Mouse (Mus musculus): Measurements from ENCODE around the gene Isca2. TPM values are rescaled to one million over a fixed set of nuclear protein-coding genes. Genes with fewer than 3 reads are reported as not detected.

Isca2 gene
- polyA plus RNA-seq, 1 experiment from 2014 or later, result 139 TPM

- DNase-seq (ENCODE audit: low spot score) (no peak), ATAC-seq (replicated peaks; ENCODE audit: low FRiP score) (no peak)
- Histone ChIP-seq H3K27me3 (replicated peaks; ENCODE audit: control insufficient read depth, insufficient read depth, low read length) (0 out of 2 replicates have a peak, but pooled peaks cover 3% of the 10 kb centered on the region), H3K9me3 (ENCODE audit: control insufficient read depth, low read length) (no peaks in the 10 kb centered on the region), H3K4me1 (replicated peaks; ENCODE audit: control insufficient read depth, insufficient read depth, low read length) (no peaks in the 10 kb centered on the region), H3K36me3 (ENCODE audit: control insufficient read depth, insufficient read depth, low read length) (no peaks in the 10 kb centered on the region; the same call in 1 of the 2 replicates), H3K4me2 (no peak overlapping the region), H3K9ac (ENCODE audit: low read depth, low read length) (no peak overlapping the region), H3K27ac (ENCODE audit: low read depth, low read length) (no peak overlapping the region), H3K4me3 (ENCODE audit: low read depth, low read length) (no peak overlapping the region)
- WGBS, result 58% methylated on average over 14 of the region's 14 CpGs
Measured at GRCm38 (mm10) chr12:84750661-84751060, 22.4 kb upstream of the Isca2 start.

- H3K4me2 ChIP-seq, result no peak overlapping the region
- no peaks in the 10 kb centered on the region for H3K27me3 ChIP-seq (replicated peaks; ENCODE audit: control insufficient read depth, insufficient read depth, low read length)
- no peak overlapping the region for H3K4me3 ChIP-seq (ENCODE audit: low read depth, low read length)
- DNase-seq (ENCODE audit: low spot score) (no peak), ATAC-seq (replicated peaks; ENCODE audit: low FRiP score) (no peak)
- H3K9ac ChIP-seq (ENCODE audit: low read depth, low read length), result no peak overlapping the region
- no peaks in the 10 kb centered on the region for H3K9me3 ChIP-seq (ENCODE audit: control insufficient read depth, low read length)
- 48% methylated on average over 14 of the region's 14 CpGs for WGBS
- peaks cover 3% of the 10 kb centered on the region; the same call in 1 of the 2 replicates for H3K36me3 ChIP-seq (ENCODE audit: control insufficient read depth, insufficient read depth, low read length)
- no peak overlapping the region for H3K27ac ChIP-seq (ENCODE audit: low read depth, low read length)
- no peaks in the 10 kb centered on the region for H3K4me1 ChIP-seq (replicated peaks; ENCODE audit: control insufficient read depth, insufficient read depth, low read length)
Measured at GRCm38 (mm10) chr12:84752131-84752977, 20.7 kb upstream of the Isca2 start.

- Histone ChIP-seq H3K4me2 (no peak overlapping the region), H3K36me3 (ENCODE audit: control insufficient read depth, insufficient read depth, low read length) (peaks cover 5% of the 10 kb centered on the region; the same call in 1 of the 2 replicates), H3K4me1 (replicated peaks; ENCODE audit: control insufficient read depth, insufficient read depth, low read length) (no peaks in the 10 kb centered on the region), H3K9ac (ENCODE audit: low read depth, low read length) (no peak overlapping the region), H3K9me3 (ENCODE audit: control insufficient read depth, low read length) (no peaks in the 10 kb centered on the region), H3K27ac (ENCODE audit: low read depth, low read length) (no peak overlapping the region), H3K4me3 (ENCODE audit: low read depth, low read length) (no peak overlapping the region), H3K27me3 (replicated peaks; ENCODE audit: control insufficient read depth, insufficient read depth, low read length) (no peaks in the 10 kb centered on the region)
- peak; percentile 66 for DNase-seq (ENCODE audit: low spot score)
- no peak for ATAC-seq (replicated peaks; ENCODE audit: low FRiP score)
- 66% methylated on average over 16 of the region's 16 CpGs for WGBS
Measured at GRCm38 (mm10) chr12:84755008-84755695, 17.9 kb upstream of the Isca2 start.

- 91% methylated on average over 10 of the region's 10 CpGs for WGBS
- Histone ChIP-seq H3K4me3 (ENCODE audit: low read depth, low read length) (no peak overlapping the region), H3K4me1 (replicated peaks; ENCODE audit: control insufficient read depth, insufficient read depth, low read length) (no peaks in the 10 kb centered on the region), H3K9me3 (ENCODE audit: control insufficient read depth, low read length) (no peaks in the 10 kb centered on the region), H3K27ac (ENCODE audit: low read depth, low read length) (no peak overlapping the region), H3K4me2 (no peak overlapping the region), H3K27me3 (replicated peaks; ENCODE audit: control insufficient read depth, insufficient read depth, low read length) (no peaks in the 10 kb centered on the region), H3K9ac (ENCODE audit: low read depth, low read length) (no peak overlapping the region), H3K36me3 (ENCODE audit: control insufficient read depth, insufficient read depth, low read length) (peaks cover 5% of the 10 kb centered on the region; the same call in 1 of the 2 replicates)
- no peak for DNase-seq (ENCODE audit: low spot score)
- no peak for ATAC-seq (replicated peaks; ENCODE audit: low FRiP score)
Measured at GRCm38 (mm10) chr12:84756016-84756415, 17.0 kb upstream of the Isca2 start.

GRCm38 (mm10) chr12:84759063-84759462 lies 14.0 kb upstream of the Isca2 start:
- no peaks in the 10 kb centered on the region for H3K9me3 ChIP-seq (ENCODE audit: control insufficient read depth, low read length)
- WGBS, result 65% methylated on average over 2 of the region's 2 CpGs
- H3K36me3 ChIP-seq (ENCODE audit: control insufficient read depth, insufficient read depth, low read length), result peaks cover 12% of the 10 kb centered on the region; the same call in 1 of the 2 replicates
- no peak overlapping the region for H3K27ac ChIP-seq (ENCODE audit: low read depth, low read length)
- H3K4me1 ChIP-seq (replicated peaks; ENCODE audit: control insufficient read depth, insufficient read depth, low read length), result 0 out of 2 replicates have a peak, but pooled peaks cover 2% of the 10 kb centered on the region
- no peak overlapping the region for H3K4me3 ChIP-seq (ENCODE audit: low read depth, low read length)
- ATAC-seq (replicated peaks; ENCODE audit: low FRiP score) (no peak), DNase-seq (ENCODE audit: low spot score) (no peak)
- H3K27me3 ChIP-seq (replicated peaks; ENCODE audit: control insufficient read depth, insufficient read depth, low read length), result no peaks in the 10 kb centered on the region
- no peak overlapping the region for H3K9ac ChIP-seq (ENCODE audit: low read depth, low read length)
- no peak overlapping the region for H3K4me2 ChIP-seq

- no peak overlapping the region for H3K9ac ChIP-seq (ENCODE audit: low read depth, low read length)
- H3K4me3 ChIP-seq (ENCODE audit: low read depth, low read length), result no peak overlapping the region
- no peaks in the 10 kb centered on the region for H3K9me3 ChIP-seq (ENCODE audit: control insufficient read depth, low read length)
- ATAC-seq (replicated peaks; ENCODE audit: low FRiP score), result no peak
- peaks cover 6% of the 10 kb centered on the region; the same call in 1 of the 2 replicates for H3K4me1 ChIP-seq (replicated peaks; ENCODE audit: control insufficient read depth, insufficient read depth, low read length)
- no peaks in the 10 kb centered on the region for H3K27me3 ChIP-seq (replicated peaks; ENCODE audit: control insufficient read depth, insufficient read depth, low read length)
- no peak overlapping the region for H3K4me2 ChIP-seq
- no peak for DNase-seq (ENCODE audit: low spot score)
- peaks cover 15% of the 10 kb centered on the region for H3K36me3 ChIP-seq (ENCODE audit: control insufficient read depth, insufficient read depth, low read length)
- WGBS, result 76% methylated on average over 5 of the region's 5 CpGs
- no peak overlapping the region for H3K27ac ChIP-seq (ENCODE audit: low read depth, low read length)
Measured at GRCm38 (mm10) chr12:84762532-84762931, 10.5 kb upstream of the Isca2 start.

- no peak overlapping the region for H3K4me2 ChIP-seq
- H3K9me3 ChIP-seq (ENCODE audit: control insufficient read depth, low read length), result no peaks in the 10 kb centered on the region
- 84% methylated on average over 13 of the region's 13 CpGs for WGBS
- H3K4me1 ChIP-seq (replicated peaks; ENCODE audit: control insufficient read depth, insufficient read depth, low read length), result peaks cover 6% of the 10 kb centered on the region; the same call in 1 of the 2 replicates
- peaks cover 14% of the 10 kb centered on the region for H3K36me3 ChIP-seq (ENCODE audit: control insufficient read depth, insufficient read depth, low read length)
- ATAC-seq (replicated peaks; ENCODE audit: low FRiP score), result no peak
- H3K27ac ChIP-seq (ENCODE audit: low read depth, low read length), result no peak overlapping the region
- no peak for DNase-seq (ENCODE audit: low spot score)
- no peak overlapping the region for H3K4me3 ChIP-seq (ENCODE audit: low read depth, low read length)
- H3K27me3 ChIP-seq (replicated peaks; ENCODE audit: control insufficient read depth, insufficient read depth, low read length), result no peaks in the 10 kb centered on the region
- H3K9ac ChIP-seq (ENCODE audit: low read depth, low read length), result no peak overlapping the region
Measured at GRCm38 (mm10) chr12:84763577-84764218, 9.4 kb upstream of the Isca2 start.

GRCm38 (mm10) chr12:84764756-84765155 lies 8.3 kb upstream of the Isca2 start:
- H3K9ac ChIP-seq (ENCODE audit: low read depth, low read length), result no peak overlapping the region
- DNase-seq (ENCODE audit: low spot score) (no peak), ATAC-seq (replicated peaks; ENCODE audit: low FRiP score) (no peak)
- H3K4me2 ChIP-seq, result no peak overlapping the region
- H3K36me3 ChIP-seq (ENCODE audit: control insufficient read depth, insufficient read depth, low read length), result peaks cover 13% of the 10 kb centered on the region
- no peaks in the 10 kb centered on the region for H3K27me3 ChIP-seq (replicated peaks; ENCODE audit: control insufficient read depth, insufficient read depth, low read length)
- no peaks in the 10 kb centered on the region for H3K9me3 ChIP-seq (ENCODE audit: control insufficient read depth, low read length)
- 86% methylated on average over 7 of the region's 7 CpGs for WGBS
- H3K27ac ChIP-seq (ENCODE audit: low read depth, low read length), result no peak overlapping the region
- no peak overlapping the region for H3K4me3 ChIP-seq (ENCODE audit: low read depth, low read length)
- H3K4me1 ChIP-seq (replicated peaks; ENCODE audit: control insufficient read depth, insufficient read depth, low read length), result peaks cover 6% of the 10 kb centered on the region; the same call in 1 of the 2 replicates

All from liver, embryonic 11.5 days (tissue).